Mouse (Mus musculus) liver, embryonic 14.5 days (tissue): ENCODE data around the gene Thap4.

ENCODE experiments used
- CTCF ChIP-seq: IDR thresholded peaks from 2 replicates; pipeline ENCODE4 v1.5.1; 2016; ENCODE audit warnings: antibody characterized with exemption, low read depth, control low read depth
- EP300 ChIP-seq: IDR thresholded peaks from 2 replicates; pipeline ENCODE4 v1.6.1; 2016; ENCODE audit warnings: antibody characterized with exemption, low read depth

- TF ChIP-seq CTCF (no peak), EP300 (no peak)
Measured at GRCm38 (mm10) chr1:93693943-93694342, 60.7 kb downstream of the Thap4 start.
